Mouse (Mus musculus) adrenal gland, adult 18-20 months (tissue): ENCODE measurements at regions not wholly inside any gene's neighbourhood (a gene's known extent, or its start where the extent isn't known, plus 50 kb on each side); places are given as distances from the start of the nearest gene placed in this dataset.
"Not testable (repeated sequence)": the region's sequence is repeated elsewhere in the genome, so short reads cannot be mapped to it uniquely, and the experiment has no call there.

Source experiments
- DNase-seq, 2 experiments: peaks; one replicate each; pipeline ENCODE4 v3.0.0; 2021 to 2022; ENCODE audit warnings: low spot score in 2 of 2

GRCm38 (mm10) chrX:70606349-70606748 lies 129.4 kb upstream of the Tmem185a start:
- DNase-seq = no peak

GRCm38 (mm10) chrX:70582344-70582743 lies 105.4 kb upstream of the Tmem185a start:
- DNase-seq = peak in 1 of 2 experiments; percentile 4

GRCm38 (mm10) chrX:70580171-70580570 lies 103.2 kb upstream of the Tmem185a start:
- no peak for DNase-seq

GRCm38 (mm10) chrX:70574243-70574642 lies 97.3 kb upstream of the Tmem185a start:
- DNase-seq = not testable (repeated sequence)

- DNase-seq = not testable (repeated sequence)
Measured at GRCm38 (mm10) chrX:70570586-70570985, 93.6 kb upstream of the Tmem185a start.

GRCm38 (mm10) chrX:70569339-70569979 lies 92.5 kb upstream of the Tmem185a start:
- DNase-seq = not testable (repeated sequence)
